Mouse (Mus musculus) kidney, embryonic 14.5 days (tissue): ENCODE measurements around the gene Hoxc8. TPM values are rescaled to one million over a fixed set of nuclear protein-coding genes. Genes with fewer than 3 reads are reported as not detected.

ENCODE experiments used
- ATAC-seq: fragments of 200-750 bp; cut with Nextera tagmentation; 2 replicates; pipeline ENCODE4 v1.8.0; 2017; ENCODE audit warnings: moderate number of reproducible peaks, mild to moderate bottlenecking, moderate TSS enrichment, moderate library complexity; ENCODE audit not compliant: low FRiP score, low TSS enrichment
- H3K27ac ChIP-seq: fragments of 300-500 bp; sonication (generic); 2 replicates; pipeline ENCODE4 v1.5.1; 2014; ENCODE audit warnings: low read depth, mild to moderate bottlenecking, low read length, moderate library complexity, mixed read lengths
- H3K27me3 ChIP-seq: fragments of 300-500 bp; sonication (generic); 2 replicates; pipeline ENCODE4 v1.6.1; 2014; ENCODE audit warnings: mild to moderate bottlenecking, low read length; ENCODE audit not compliant: control insufficient read depth, insufficient read depth
- H3K36me3 ChIP-seq: fragments of 300-500 bp; sonication (generic); 2 replicates; pipeline ENCODE4 v1.6.1; 2014; ENCODE audit warnings: low read length, mixed read lengths; ENCODE audit not compliant: control insufficient read depth, insufficient read depth
- H3K4me1 ChIP-seq: fragments of 300-500 bp; sonication (generic); 2 replicates; pipeline ENCODE4 v1.6.1; 2014; ENCODE audit warnings: low read length, mixed read lengths; ENCODE audit not compliant: control insufficient read depth, insufficient read depth
- H3K4me2 ChIP-seq: fragments of 300-500 bp; sonication (generic); replicated peaks from 2 replicates; pipeline ENCODE4 v1.6.1; 2014; ENCODE audit warnings: low read depth, mild to moderate bottlenecking, low read length
- H3K4me3 ChIP-seq: fragments of 300-500 bp; sonication (generic); 2 replicates; pipeline ENCODE4 v1.5.1; 2014; ENCODE audit warnings: mild to moderate bottlenecking, low read length
- H3K9ac ChIP-seq: fragments of 300-500 bp; sonication (generic); 2 replicates; pipeline ENCODE4 v1.6.1; 2014; ENCODE audit warnings: low read depth, mild to moderate bottlenecking, low read length, moderate library complexity
- H3K9me3 ChIP-seq: fragments of 300-500 bp; sonication (generic); 2 replicates; pipeline ENCODE4 v1.6.1; 2016; ENCODE audit warnings: low read length; ENCODE audit not compliant: control insufficient read depth
- WGBS: fragments of 180-500 bp; shearing (Covaris S2); extraction: QIAGEN DNeasy Blood & Tissue Kit; methylation state at CpG from one replicate; pipeline ENCODE4 v1.1.7; 2014; 5-methylcytosine and 5-hydroxymethylcytosine counted together
- polyA plus RNA-seq: library from polyadenylated mRNA; unstranded; fragments of >200 nt; fragmentation: Nextera tagmentation; extraction: Ambion mirVana; gene quantifications from 2 replicates; pipeline ENCODE4 v1.2.1, GENCODE M21; 2014

Hoxc8 gene
- polyA plus RNA-seq, 1 experiment from 2014 or later: 12.6 TPM

- no peak overlapping the region; the same call in 1 of the 2 replicates for H3K4me2 ChIP-seq
- no peak for ATAC-seq
- H3K4me1 ChIP-seq: peaks cover 64% of the 10 kb centered on the region
- H3K27me3 ChIP-seq: 0 out of 2 replicates have a peak, but pooled peaks cover 6% of the 10 kb centered on the region
- H3K9me3 ChIP-seq: no peaks in the 10 kb centered on the region
- WGBS: 26% methylated on average over 8 of the region's 8 CpGs
- no peak overlapping the region for H3K4me3 ChIP-seq
- H3K27ac ChIP-seq: no peak overlapping the region
- H3K9ac ChIP-seq: no peak overlapping the region
- no peaks in the 10 kb centered on the region for H3K36me3 ChIP-seq
Measured at GRCm38 (mm10) chr15:103030142-103030541, 39.7 kb downstream of the Hoxc8 start.

- Histone ChIP-seq H3K4me1 (peaks cover 62% of the 10 kb centered on the region), H3K4me3 (no peak overlapping the region), H3K9ac (0 out of 2 replicates have a peak overlapping the region, but pooled peaks have one; percentile 23), H3K27ac (peak overlapping the region; percentile 71), H3K27me3 (0 out of 2 replicates have a peak, but pooled peaks cover 6% of the 10 kb centered on the region), H3K4me2 (peak overlapping the region; percentile 19; the same call in 1 of the 2 replicates), H3K36me3 (no peaks in the 10 kb centered on the region), H3K9me3 (no peaks in the 10 kb centered on the region)
- ATAC-seq: no peak
- WGBS: 0% methylated on average over 2 of the region's 3 CpGs
Measured at GRCm38 (mm10) chr15:103032167-103032566, 41.8 kb downstream of the Hoxc8 start.

- 0 out of 2 replicates have a peak, but pooled peaks have one; percentile 8 for ATAC-seq
- Histone ChIP-seq H3K9ac (no peak overlapping the region), H3K4me2 (peak overlapping the region; percentile 19), H3K9me3 (no peaks in the 10 kb centered on the region), H3K4me3 (no peak overlapping the region; the same call in 1 of the 2 replicates), H3K4me1 (peaks cover 55% of the 10 kb centered on the region), H3K36me3 (no peaks in the 10 kb centered on the region), H3K27ac (peak overlapping the region; percentile 77), H3K27me3 (peaks cover 6% of the 10 kb centered on the region; the same call in 1 of the 2 replicates)
- 2% methylated on average over 26 of the region's 26 CpGs for WGBS
Measured at GRCm38 (mm10) chr15:103032646-103033575, 42.5 kb downstream of the Hoxc8 start.

GRCm38 (mm10) chr15:103034043-103034806, 43.8 kb downstream of the Hoxc8 start:
- H3K4me3 ChIP-seq: peak overlapping the region; percentile 46
- no peaks in the 10 kb centered on the region for H3K9me3 ChIP-seq
- WGBS: 5% methylated on average over 24 of the region's 24 CpGs
- H3K27me3 ChIP-seq: peaks cover 6% of the 10 kb centered on the region; the same call in 1 of the 2 replicates
- peak overlapping the region; percentile 90; the same call in 1 of the 2 replicates for H3K27ac ChIP-seq
- no peaks in the 10 kb centered on the region for H3K36me3 ChIP-seq
- H3K4me2 ChIP-seq: peak overlapping the region; percentile 74
- H3K4me1 ChIP-seq: peaks cover 60% of the 10 kb centered on the region
- H3K9ac ChIP-seq: peak overlapping the region; percentile 65
- peak; percentile 19; the same call in 1 of the 2 replicates for ATAC-seq

GRCm38 (mm10) chr15:103034807-103035547, 44.6 kb downstream of the Hoxc8 start:
- Histone ChIP-seq H3K27ac (peak overlapping the region; percentile 90; the same call in 1 of the 2 replicates), H3K4me1 (peaks cover 66% of the 10 kb centered on the region), H3K4me2 (peak overlapping the region; percentile 74), H3K36me3 (no peaks in the 10 kb centered on the region), H3K9ac (peak overlapping the region; percentile 65), H3K9me3 (no peaks in the 10 kb centered on the region), H3K4me3 (peak overlapping the region; percentile 46), H3K27me3 (peaks cover 6% of the 10 kb centered on the region; the same call in 1 of the 2 replicates)
- peak; percentile 90 for ATAC-seq
- under 1% methylated on average over 34 of the region's 34 CpGs for WGBS

GRCm38 (mm10) chr15:103035548-103035881, 45.1 kb downstream of the Hoxc8 start:
- 0 out of 2 replicates have a peak, but pooled peaks have one; percentile 4 for ATAC-seq
- H3K9me3 ChIP-seq: no peaks in the 10 kb centered on the region
- peaks cover 66% of the 10 kb centered on the region for H3K4me1 ChIP-seq
- H3K36me3 ChIP-seq: no peaks in the 10 kb centered on the region
- WGBS: 3% methylated on average over 14 of the region's 14 CpGs
- H3K4me3 ChIP-seq: peak overlapping the region; percentile 46
- H3K27me3 ChIP-seq: peaks cover 6% of the 10 kb centered on the region; the same call in 1 of the 2 replicates
- H3K27ac ChIP-seq: peak overlapping the region; percentile 66
- peak overlapping the region; percentile 74 for H3K4me2 ChIP-seq
- H3K9ac ChIP-seq: peak overlapping the region; percentile 44; the same call in 1 of the 2 replicates

GRCm38 (mm10) chr15:103037579-103037978, 47.2 kb downstream of the Hoxc8 start:
- WGBS: 22% methylated on average over 1 of the region's 1 CpGs
- Histone ChIP-seq H3K27me3 (peaks cover 3% of the 10 kb centered on the region; the same call in 1 of the 2 replicates), H3K27ac (peak overlapping the region; percentile 24; the same call in 1 of the 2 replicates)

More at GRCm38 (mm10) chr15:103037579-103037978, 47.2 kb downstream of the Hoxc8 start:
- H3K36me3 ChIP-seq: no peaks in the 10 kb centered on the region
- no peak overlapping the region for H3K9ac ChIP-seq
- H3K9me3 ChIP-seq: no peaks in the 10 kb centered on the region
- no peak overlapping the region; the same call in 1 of the 2 replicates for H3K4me2 ChIP-seq
- no peak for ATAC-seq
- H3K4me3 ChIP-seq: no peak overlapping the region
- peaks cover 75% of the 10 kb centered on the region for H3K4me1 ChIP-seq
